Mouse (Mus musculus): ENCODE results near the gene Efcab14.

GRCm38 (mm10) chr4:115738481-115738985, 989 bp downstream of the Efcab14 start:
- TF ChIP-seq CTCF (IDR thresholded peaks at IDR 0.05; ENCODE audit: borderline replicate concordance, insufficient read depth, low read length) = no peak
- TF ChIP-seq POLR2A (IDR thresholded peaks at IDR 0.05; ENCODE audit: low read depth, low read length) = no peak; the same call in 1 of the 2 replicates

Measured in embryonic fibroblast, embryonic 13.5 days (primary cell).